Mouse (Mus musculus): ENCODE data around the gene Mars.
A peak's percentile ranks its signal among the peaks of the same experiment; 100 is the strongest.
"Not testable (repeated sequence)": the region's sequence is repeated elsewhere in the genome, so short reads cannot be mapped to it uniquely, and the experiment has no call there.

Mars gene

GRCm38 (mm10) chr10:127337536-127338099, 26.0 kb upstream of the Mars start:
- DNase-seq (ENCODE audit: low spot score): no peak

GRCm38 (mm10) chr10:127336952-127337351, 25.4 kb upstream of the Mars start:
- no peak for DNase-seq (ENCODE audit: low spot score)

GRCm38 (mm10) chr10:127335271-127335670, 23.7 kb upstream of the Mars start:
- DNase-seq (ENCODE audit: low spot score): no peak

GRCm38 (mm10) chr10:127333152-127333551, 21.6 kb upstream of the Mars start:
- no peak for DNase-seq (ENCODE audit: low spot score)

- no peak for DNase-seq (ENCODE audit: low spot score)
Measured at GRCm38 (mm10) chr10:127332211-127332874, 20.8 kb upstream of the Mars start.

- no peak for DNase-seq (ENCODE audit: low spot score)
Measured at GRCm38 (mm10) chr10:127330212-127330611, 18.6 kb upstream of the Mars start.

- no peak for DNase-seq (ENCODE audit: low spot score)
Measured at GRCm38 (mm10) chr10:127327461-127328145, 16.0 kb upstream of the Mars start.

GRCm38 (mm10) chr10:127326828-127327227, 15.2 kb upstream of the Mars start:
- no peak for DNase-seq (ENCODE audit: low spot score)

GRCm38 (mm10) chr10:127326017-127326801, 14.6 kb upstream of the Mars start:
- DNase-seq (ENCODE audit: low spot score): no peak

- no peak for DNase-seq (ENCODE audit: low spot score)
Measured at GRCm38 (mm10) chr10:127325454-127326016, 13.9 kb upstream of the Mars start.

- no peak for DNase-seq (ENCODE audit: low spot score)
Measured at GRCm38 (mm10) chr10:127324495-127324894, 12.9 kb upstream of the Mars start.

- DNase-seq (ENCODE audit: low spot score): no peak
Measured at GRCm38 (mm10) chr10:127323131-127323855, 11.7 kb upstream of the Mars start.

GRCm38 (mm10) chr10:127322669-127323068, 11.1 kb upstream of the Mars start:
- DNase-seq (ENCODE audit: low spot score): no peak

- DNase-seq (ENCODE audit: low spot score): no peak
Measured at GRCm38 (mm10) chr10:127322178-127322577, 10.6 kb upstream of the Mars start.

GRCm38 (mm10) chr10:127321621-127322020, 10.0 kb upstream of the Mars start, which contains the start of gene Arhgap9:
Arhgap9 (plus strand) TSS chr10:127321964.
- DNase-seq (ENCODE audit: low spot score): no peak

GRCm38 (mm10) chr10:127319969-127320368, 8.4 kb upstream of the Mars start:
- DNase-seq (ENCODE audit: low spot score): no peak

- no peak for DNase-seq (ENCODE audit: low spot score)
Measured at GRCm38 (mm10) chr10:127318009-127318408, 6.4 kb upstream of the Mars start.

GRCm38 (mm10) chr10:127317277-127317676, 5.7 kb upstream of the Mars start:
- no peak for DNase-seq (ENCODE audit: low spot score)

GRCm38 (mm10) chr10:127314950-127315349, 3.4 kb upstream of the Mars start:
- DNase-seq (ENCODE audit: low spot score): not testable (repeated sequence)

- DNase-seq (ENCODE audit: low spot score): not testable (repeated sequence)
Measured at GRCm38 (mm10) chr10:127313516-127313915, 1.9 kb upstream of the Mars start.

GRCm38 (mm10) chr10:127312858-127313257, 1.3 kb upstream of the Mars start:
- DNase-seq (ENCODE audit: low spot score): no peak

GRCm38 (mm10) chr10:127312356-127312676, 730 bp upstream of the Mars start:
- DNase-seq (ENCODE audit: low spot score): peak; percentile 79
